Mouse (Mus musculus): ENCODE results near the gene Mst1r.

The Mst1r gene

GRCm38 (mm10) chr9:107914764-107915420 lies 8.2 kb downstream of the Mst1r start:
- DNase-seq: no peak

- DNase-seq: peak; percentile 38
Observed at GRCm38 (mm10) chr9:107917895-107918608, 11.4 kb downstream of the Mst1r start.

- no peak for DNase-seq
Observed at GRCm38 (mm10) chr9:107918884-107919283, 12.2 kb downstream of the Mst1r start.

- DNase-seq: no peak
Observed at GRCm38 (mm10) chr9:107919441-107919840, 12.8 kb downstream of the Mst1r start.

GRCm38 (mm10) chr9:107923021-107923420 lies 16.3 kb downstream of the Mst1r start:
- DNase-seq: no peak

GRCm38 (mm10) chr9:107923956-107924355 lies 17.3 kb downstream of the Mst1r start:
- no peak for DNase-seq

GRCm38 (mm10) chr9:107925251-107925650 lies 18.6 kb downstream of the Mst1r start:
- peak; percentile 54 for DNase-seq

GRCm38 (mm10) chr9:107926920-107927420 lies 20.3 kb downstream of the Mst1r start:
- DNase-seq: no peak

GRCm38 (mm10) chr9:107927749-107928148 lies 21.1 kb downstream of the Mst1r start:
- DNase-seq: peak; percentile 34

- DNase-seq: no peak
Observed at GRCm38 (mm10) chr9:107928169-107928568, 21.5 kb downstream of the Mst1r start, which contains the start of gene Actl11. Gene Actl11 (plus strand): TSS chr9:107928469.

GRCm38 (mm10) chr9:107932221-107932620 lies 25.5 kb downstream of the Mst1r start:
- no peak for DNase-seq

GRCm38 (mm10) chr9:107934146-107934545 lies 27.5 kb downstream of the Mst1r start:
- DNase-seq: no peak

GRCm38 (mm10) chr9:107935374-107935773 lies 28.7 kb downstream of the Mst1r start, which contains the start of gene Camkv:
Gene Camkv (plus strand): TSS chr9:107935674.
- DNase-seq: no peak

GRCm38 (mm10) chr9:107935790-107936214 lies 29.1 kb downstream of the Mst1r start:
- peak; percentile 63 for DNase-seq

GRCm38 (mm10) chr9:107936215-107936822 lies 29.6 kb downstream of the Mst1r start:
- DNase-seq: peak; percentile 63

GRCm38 (mm10) chr9:107936831-107937230 lies 30.2 kb downstream of the Mst1r start:
- DNase-seq: no peak

GRCm38 (mm10) chr9:107947241-107948194 lies 40.8 kb downstream of the Mst1r start:
- DNase-seq: no peak

GRCm38 (mm10) chr9:107949184-107949921 lies 42.7 kb downstream of the Mst1r start:
- no peak for DNase-seq

GRCm38 (mm10) chr9:107949922-107950235 lies 43.2 kb downstream of the Mst1r start, which contains the start of gene Traip:
Gene Traip (plus strand): TSS chr9:107950136.
- no peak for DNase-seq

GRCm38 (mm10) chr9:107950460-107951355 lies 44.0 kb downstream of the Mst1r start:
- peak; percentile 95 for DNase-seq
